Mouse (Mus musculus): Measurements from ENCODE around the gene Ogdhl. TPM values are rescaled to one million over a fixed set of nuclear protein-coding genes. Genes with fewer than 3 reads are reported as not detected.

The Ogdhl gene
- 0.40 TPM in 1 of 2 replicates, not detected in the other for polyA plus RNA-seq (2012; ENCODE audit: insufficient read depth, insufficient read length, missing spikeins)

GRCm38 (mm10) chr14:32321732-32322685 lies at the start of gene Ogdhl:
Ogdhl (plus strand) TSS chr14:32322019.
- Histone ChIP-seq H3K4me3 (ENCODE audit: insufficient read depth, low read depth, low read length) (peak within 1 kb of the TSS; percentile 55), H3K4me1 (ENCODE audit: control insufficient read depth, insufficient read depth, insufficient read length, low read length) (peaks cover 2% of the 10 kb centered on the region; the same call in 1 of the 2 replicates), H3K27ac (replicated peaks; ENCODE audit: low read depth, low read length) (no peak within 1 kb of the TSS)

DNA sequence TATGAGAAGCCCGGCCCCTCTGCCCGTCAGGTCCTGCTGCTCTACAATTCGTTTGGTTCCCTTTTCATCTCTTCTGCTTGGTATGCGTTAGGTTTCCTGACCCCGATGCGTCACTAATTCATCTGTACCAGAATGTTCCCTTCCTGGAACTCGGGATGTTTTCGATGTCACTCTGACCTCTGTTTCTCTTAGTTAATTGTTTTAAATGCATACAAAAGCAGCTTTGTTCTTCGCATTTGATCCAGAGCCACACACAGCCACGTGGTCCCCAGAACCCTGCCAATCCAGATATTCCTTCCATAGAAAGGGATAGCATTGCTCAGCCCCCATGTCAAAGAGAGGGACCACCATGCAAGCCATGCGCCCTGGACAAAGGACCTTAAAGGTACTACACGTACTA lies 20.2 kb upstream of the Ogdhl start:
- no peak overlapping the region for H3K27ac ChIP-seq (replicated peaks; ENCODE audit: low read depth, low read length)
- H3K4me3 ChIP-seq (ENCODE audit: insufficient read depth, low read depth, low read length) = no peak overlapping the region
- no peaks in the 10 kb centered on the region for H3K4me1 ChIP-seq (ENCODE audit: control insufficient read depth, insufficient read depth, insufficient read length, low read length)

- Histone ChIP-seq H3K27ac (replicated peaks; ENCODE audit: low read depth, low read length) (no peak overlapping the region), H3K4me3 (ENCODE audit: insufficient read depth, low read depth, low read length) (no peak overlapping the region), H3K4me1 (ENCODE audit: control insufficient read depth, insufficient read depth, insufficient read length, low read length) (no peaks in the 10 kb centered on the region)
Observed at GRCm38 (mm10) chr14:32302423-32302822, 19.4 kb upstream of the Ogdhl start.

- Histone ChIP-seq H3K27ac (replicated peaks; ENCODE audit: low read depth, low read length) (no peak overlapping the region), H3K4me3 (ENCODE audit: insufficient read depth, low read depth, low read length) (no peak overlapping the region), H3K4me1 (ENCODE audit: control insufficient read depth, insufficient read depth, insufficient read length, low read length) (no peaks in the 10 kb centered on the region)
Observed at GRCm38 (mm10) chr14:32304921-32305320, 16.9 kb upstream of the Ogdhl start.

DNA sequence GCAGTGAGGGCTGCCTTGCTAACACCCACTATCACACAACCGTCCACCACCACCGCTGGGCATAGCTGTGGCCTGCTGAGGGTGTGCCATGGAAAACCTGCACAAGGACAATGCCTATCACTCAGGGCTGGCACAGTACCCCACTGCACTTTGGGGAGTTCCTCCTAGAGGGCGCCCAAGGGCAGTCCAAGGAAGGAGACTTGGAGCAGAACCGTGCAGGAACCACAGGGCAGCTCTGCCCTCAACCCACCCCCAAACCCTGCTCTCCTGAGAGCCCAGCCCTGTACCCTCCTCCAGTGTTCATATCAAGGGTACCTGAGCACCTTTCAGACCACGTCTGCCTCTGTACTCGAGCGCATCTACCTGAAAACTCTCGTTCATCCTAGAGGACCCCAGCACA lies 11.9 kb upstream of the Ogdhl start:
- Histone ChIP-seq H3K27ac (replicated peaks; ENCODE audit: low read depth, low read length) (no peak overlapping the region), H3K4me1 (ENCODE audit: control insufficient read depth, insufficient read depth, insufficient read length, low read length) (no peaks in the 10 kb centered on the region), H3K4me3 (ENCODE audit: insufficient read depth, low read depth, low read length) (no peak overlapping the region)

DNA sequence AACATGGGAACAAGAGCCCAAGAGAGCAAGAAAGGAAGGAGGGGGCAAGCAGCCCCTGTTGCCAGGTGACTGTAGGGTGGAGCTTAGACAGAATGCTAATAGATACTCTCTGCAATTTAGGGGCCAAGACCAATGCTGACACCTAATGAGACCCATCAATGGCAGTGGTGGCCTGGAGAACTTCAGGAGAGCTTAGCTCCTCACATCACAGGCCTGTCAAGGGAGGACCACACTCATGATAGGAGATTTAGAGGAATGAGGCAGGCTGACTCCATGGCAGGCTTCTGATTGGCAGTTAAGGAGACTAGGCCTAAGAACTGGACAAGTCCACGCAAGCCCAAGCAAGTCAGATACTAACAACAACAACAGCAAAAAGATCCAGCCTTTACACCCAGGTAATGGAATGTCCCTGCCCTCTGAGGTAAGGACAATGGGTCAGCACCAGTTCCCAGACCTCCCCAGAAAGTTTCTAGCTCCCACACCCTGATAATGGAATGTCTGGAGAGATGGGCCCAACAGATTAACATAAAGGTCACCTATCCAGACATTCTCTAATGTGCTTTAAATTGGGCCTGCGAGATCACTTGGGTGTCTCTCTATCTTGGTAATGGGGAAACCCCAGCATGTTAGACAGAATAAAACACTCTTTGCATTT lies 10.3 kb upstream of the Ogdhl start:
- no peak overlapping the region for H3K27ac ChIP-seq (replicated peaks; ENCODE audit: low read depth, low read length)
- H3K4me3 ChIP-seq (ENCODE audit: insufficient read depth, low read depth, low read length) = no peak overlapping the region
- no peaks in the 10 kb centered on the region for H3K4me1 ChIP-seq (ENCODE audit: control insufficient read depth, insufficient read depth, insufficient read length, low read length)

DNA sequence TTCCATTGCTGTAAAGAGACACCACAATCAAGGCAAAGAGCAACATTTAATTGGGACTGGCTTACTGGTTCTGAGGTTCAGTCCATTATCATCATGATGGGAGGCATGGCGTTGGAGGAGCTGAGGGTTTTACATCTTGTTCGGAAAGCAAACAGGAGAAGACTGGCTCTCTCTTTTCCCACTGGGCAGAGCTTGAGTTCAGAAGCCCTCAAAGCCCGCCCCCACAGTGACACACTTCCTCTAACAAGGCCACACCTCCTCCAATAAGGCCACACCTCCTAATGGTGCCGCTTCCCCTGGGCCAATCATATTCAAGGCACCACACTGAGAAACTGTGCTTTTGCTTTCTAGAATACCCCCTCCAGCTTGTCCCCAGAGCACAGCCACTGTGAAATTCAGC lies 4.0 kb upstream of the Ogdhl start:
- Histone ChIP-seq H3K4me1 (ENCODE audit: control insufficient read depth, insufficient read depth, insufficient read length, low read length) (peaks cover 2% of the 10 kb centered on the region; the same call in 1 of the 2 replicates), H3K27ac (replicated peaks; ENCODE audit: low read depth, low read length) (no peak overlapping the region), H3K4me3 (ENCODE audit: insufficient read depth, low read depth, low read length) (no peak overlapping the region)

- Histone ChIP-seq H3K4me3 (ENCODE audit: insufficient read depth, low read depth, low read length) (no peak overlapping the region), H3K27ac (replicated peaks; ENCODE audit: low read depth, low read length) (no peak overlapping the region), H3K4me1 (ENCODE audit: control insufficient read depth, insufficient read depth, insufficient read length, low read length) (peaks cover 2% of the 10 kb centered on the region; the same call in 1 of the 2 replicates)
Observed at GRCm38 (mm10) chr14:32323221-32323620, 1.4 kb downstream of the Ogdhl start.

- no peaks in the 10 kb centered on the region for H3K4me1 ChIP-seq (ENCODE audit: control insufficient read depth, insufficient read depth, insufficient read length, low read length)
- no peak overlapping the region for H3K27ac ChIP-seq (replicated peaks; ENCODE audit: low read depth, low read length)
- no peak overlapping the region for H3K4me3 ChIP-seq (ENCODE audit: insufficient read depth, low read depth, low read length)
Observed at GRCm38 (mm10) chr14:32327366-32327765, 5.5 kb downstream of the Ogdhl start.

GRCm38 (mm10) chr14:32332515-32333445 lies 11.0 kb downstream of the Ogdhl start:
- no peak overlapping the region for H3K4me3 ChIP-seq (ENCODE audit: insufficient read depth, low read depth, low read length)
- H3K27ac ChIP-seq (replicated peaks; ENCODE audit: low read depth, low read length) = no peak overlapping the region
- H3K4me1 ChIP-seq (ENCODE audit: control insufficient read depth, insufficient read depth, insufficient read length, low read length) = no peaks in the 10 kb centered on the region

DNA sequence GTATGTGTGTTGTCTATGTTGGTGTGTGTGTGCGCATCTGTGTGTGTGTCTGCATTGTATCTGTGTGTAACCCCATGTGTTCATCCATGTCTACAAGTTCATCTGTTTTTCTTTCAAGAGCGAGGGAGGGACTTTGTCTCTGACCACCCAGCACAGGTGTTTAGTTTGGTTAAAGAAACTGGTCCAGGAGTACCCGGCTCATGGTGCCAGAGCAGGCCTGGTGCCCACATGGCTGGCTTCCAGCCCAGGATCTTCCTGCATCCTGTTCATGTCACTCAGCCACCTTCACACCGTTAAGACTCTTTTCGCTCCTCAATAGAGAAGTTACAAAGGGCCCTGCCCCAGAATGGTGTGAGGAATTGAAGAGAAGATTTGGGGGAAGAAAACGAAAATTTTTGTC lies 14.2 kb downstream of the Ogdhl start:
- no peaks in the 10 kb centered on the region for H3K4me1 ChIP-seq (ENCODE audit: control insufficient read depth, insufficient read depth, insufficient read length, low read length)
- H3K4me3 ChIP-seq (ENCODE audit: insufficient read depth, low read depth, low read length) = no peak overlapping the region
- no peak overlapping the region for H3K27ac ChIP-seq (replicated peaks; ENCODE audit: low read depth, low read length)

DNA sequence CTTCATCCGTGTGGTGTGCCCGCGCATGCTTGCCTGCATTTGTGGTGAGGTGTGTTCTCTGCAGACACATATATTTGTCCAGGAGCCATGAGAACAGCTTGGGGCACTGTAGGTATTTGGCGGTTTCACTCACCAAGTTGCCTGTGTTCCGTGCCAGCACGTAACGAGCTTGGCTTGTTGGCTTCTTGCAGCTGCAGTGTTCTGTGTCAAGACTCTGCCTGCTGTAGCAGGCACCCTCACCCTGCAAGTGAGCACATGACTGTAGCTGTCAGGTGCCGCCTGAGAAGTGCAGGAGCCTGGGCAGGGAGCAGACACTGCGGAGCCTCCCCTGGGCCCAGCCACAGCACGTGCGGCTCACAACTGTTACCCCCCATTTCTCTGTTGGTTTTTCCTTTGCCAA lies 14.7 kb downstream of the Ogdhl start:
- no peak overlapping the region for H3K4me3 ChIP-seq (ENCODE audit: insufficient read depth, low read depth, low read length)
- H3K27ac ChIP-seq (replicated peaks; ENCODE audit: low read depth, low read length) = no peak overlapping the region
- no peaks in the 10 kb centered on the region for H3K4me1 ChIP-seq (ENCODE audit: control insufficient read depth, insufficient read depth, insufficient read length, low read length)

DNA sequence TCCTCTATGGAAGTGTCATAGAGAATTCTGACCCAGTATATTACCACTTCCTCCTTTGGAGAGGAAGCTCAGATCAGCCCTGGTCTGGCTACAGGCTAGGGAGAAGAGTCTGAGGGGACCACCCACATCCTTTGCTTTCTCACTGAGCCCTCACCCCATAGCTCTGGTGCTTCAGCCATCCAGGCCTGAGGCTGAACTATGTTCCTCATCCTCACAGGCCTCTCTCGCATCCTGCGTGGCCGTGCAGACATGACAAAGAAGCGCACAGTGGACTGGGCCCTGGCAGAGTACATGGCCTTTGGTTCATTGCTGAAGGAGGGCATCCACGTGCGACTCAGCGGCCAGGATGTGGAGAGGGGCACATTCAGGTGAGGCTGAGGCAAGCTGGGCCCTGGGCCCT lies 20.0 kb downstream of the Ogdhl start:
- H3K4me3 ChIP-seq (ENCODE audit: insufficient read depth, low read depth, low read length) = no peak overlapping the region
- no peaks in the 10 kb centered on the region for H3K4me1 ChIP-seq (ENCODE audit: control insufficient read depth, insufficient read depth, insufficient read length, low read length)
- H3K27ac ChIP-seq (replicated peaks; ENCODE audit: low read depth, low read length) = no peak overlapping the region

GRCm38 (mm10) chr14:32344176-32344575 lies 22.4 kb downstream of the Ogdhl start:
- H3K4me1 ChIP-seq (ENCODE audit: control insufficient read depth, insufficient read depth, insufficient read length, low read length) = no peaks in the 10 kb centered on the region
- H3K4me3 ChIP-seq (ENCODE audit: insufficient read depth, low read depth, low read length) = no peak overlapping the region
- H3K27ac ChIP-seq (replicated peaks; ENCODE audit: low read depth, low read length) = no peak overlapping the region

- no peaks in the 10 kb centered on the region for H3K4me1 ChIP-seq (ENCODE audit: control insufficient read depth, insufficient read depth, insufficient read length, low read length)
- H3K27ac ChIP-seq (replicated peaks; ENCODE audit: low read depth, low read length) = no peak overlapping the region
- H3K4me3 ChIP-seq (ENCODE audit: insufficient read depth, low read depth, low read length) = no peak overlapping the region
Observed at GRCm38 (mm10) chr14:32344694-32345093, 22.9 kb downstream of the Ogdhl start.
